Mouse (Mus musculus): ENCODE results near the gene Ctc1.
A peak's percentile ranks its signal among the peaks of the same experiment; 100 is the strongest.

The Ctc1 gene

GRCm38 (mm10) chr11:69050748-69051147, 35.0 kb downstream of the Ctc1 start:
- no peak for DNase-seq (ENCODE audit: low read depth)

DNA sequence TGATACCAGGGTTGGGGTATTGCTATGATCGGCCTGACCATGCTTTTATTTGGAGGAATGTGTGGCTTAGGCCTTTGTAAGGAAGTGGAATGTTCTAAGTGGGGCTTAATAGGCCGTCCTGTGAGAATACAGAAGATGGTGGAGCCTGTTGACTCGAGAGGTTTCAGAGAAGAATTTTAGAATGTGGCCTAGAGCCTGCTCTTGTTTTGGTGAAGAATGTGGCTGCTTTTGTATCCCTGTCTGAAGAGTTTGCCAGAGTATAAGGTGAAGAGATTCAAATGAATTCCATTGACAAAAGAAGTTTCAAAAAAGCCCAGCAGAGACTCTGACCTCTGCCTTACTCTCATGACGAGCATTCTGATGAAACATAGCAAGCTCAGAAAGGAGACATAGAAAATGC, 36.1 kb downstream of the Ctc1 start:
- DNase-seq (ENCODE audit: low read depth) = no peak

DNA sequence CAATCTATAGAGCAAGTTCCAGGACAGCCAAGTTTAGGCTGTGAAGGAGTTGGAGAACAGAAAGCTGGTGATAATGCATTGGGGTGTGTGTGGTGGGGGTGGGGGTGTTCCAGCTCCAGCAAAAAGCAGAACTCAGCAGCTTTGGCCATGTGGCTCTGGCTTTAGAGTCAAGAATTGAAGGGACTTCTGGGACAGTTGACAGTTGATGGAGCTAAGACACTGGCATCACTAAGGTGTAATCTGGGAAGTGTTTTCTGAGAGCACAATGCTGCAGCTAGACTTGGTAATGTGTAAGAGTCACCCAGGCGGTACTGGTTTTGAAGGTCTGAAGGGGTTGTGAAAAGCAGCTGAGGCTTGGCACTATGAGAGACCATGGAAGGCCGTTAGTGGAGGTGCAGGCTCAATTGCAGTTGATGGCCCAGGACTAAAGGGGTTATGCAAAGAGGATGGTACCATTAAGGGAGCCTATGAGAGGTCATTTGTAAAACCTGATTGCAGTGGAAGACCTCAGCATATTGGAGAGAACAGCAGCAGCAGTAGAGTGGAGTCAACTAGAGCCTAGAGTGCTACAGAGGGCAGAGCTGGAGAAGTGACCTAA, 37.2 kb downstream of the Ctc1 start:
- no peak for DNase-seq (ENCODE audit: low read depth)

- no peak for DNase-seq (ENCODE audit: low read depth)
Measured at GRCm38 (mm10) chr11:69053848-69054247, 38.1 kb downstream of the Ctc1 start.

DNA sequence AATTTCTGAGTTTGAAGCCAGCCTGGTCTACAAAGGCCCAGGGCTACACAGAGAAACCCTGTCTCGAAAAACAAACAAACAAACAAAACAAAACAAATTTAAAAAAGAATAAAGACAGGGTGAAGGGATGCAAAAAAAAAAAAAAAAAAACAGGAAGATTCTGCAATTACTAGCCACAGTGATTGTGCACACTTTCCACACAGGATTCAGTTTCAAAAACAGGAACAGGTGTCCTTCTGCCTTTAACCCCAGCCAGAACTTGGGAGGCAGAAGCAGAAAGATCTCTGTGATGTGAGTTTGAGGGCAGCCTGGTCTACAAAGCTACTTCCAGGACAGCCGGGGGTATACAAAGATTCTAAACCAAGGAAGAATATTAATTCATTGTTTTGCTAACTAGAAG, 42.6 kb downstream of the Ctc1 start:
- no peak for DNase-seq (ENCODE audit: low read depth)

DNA sequence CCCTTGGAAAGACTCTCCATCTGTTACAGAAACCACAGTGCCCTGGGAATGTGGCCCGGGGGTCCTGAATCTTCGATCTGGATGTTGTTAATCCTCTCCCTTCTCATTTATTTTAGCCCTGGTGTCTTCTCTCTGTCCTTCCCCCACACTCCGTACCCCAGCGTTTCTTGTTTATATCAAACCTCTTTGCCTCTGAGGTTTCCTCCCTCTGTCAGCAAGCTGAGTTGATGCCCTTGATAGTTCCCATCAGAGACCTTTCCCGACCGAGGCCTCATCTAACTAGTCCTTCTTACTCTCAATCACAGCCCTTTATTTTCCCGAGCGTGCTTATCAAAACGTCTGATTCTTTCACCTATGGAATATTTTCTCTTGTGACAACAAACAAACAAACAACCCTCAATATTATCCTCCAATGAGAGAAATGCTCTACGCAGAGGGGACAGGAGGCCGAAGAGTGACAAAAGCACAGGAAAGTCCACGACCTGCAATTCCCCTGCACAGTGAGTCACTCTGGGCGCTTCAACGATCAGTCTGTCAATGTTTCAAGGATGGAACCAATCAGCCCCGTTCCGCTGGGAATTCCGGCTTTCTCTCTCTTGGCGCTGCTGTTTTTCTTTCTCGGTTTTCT, 43.1 kb downstream of the Ctc1 start:
- no peak for DNase-seq (ENCODE audit: low read depth)

DNA sequence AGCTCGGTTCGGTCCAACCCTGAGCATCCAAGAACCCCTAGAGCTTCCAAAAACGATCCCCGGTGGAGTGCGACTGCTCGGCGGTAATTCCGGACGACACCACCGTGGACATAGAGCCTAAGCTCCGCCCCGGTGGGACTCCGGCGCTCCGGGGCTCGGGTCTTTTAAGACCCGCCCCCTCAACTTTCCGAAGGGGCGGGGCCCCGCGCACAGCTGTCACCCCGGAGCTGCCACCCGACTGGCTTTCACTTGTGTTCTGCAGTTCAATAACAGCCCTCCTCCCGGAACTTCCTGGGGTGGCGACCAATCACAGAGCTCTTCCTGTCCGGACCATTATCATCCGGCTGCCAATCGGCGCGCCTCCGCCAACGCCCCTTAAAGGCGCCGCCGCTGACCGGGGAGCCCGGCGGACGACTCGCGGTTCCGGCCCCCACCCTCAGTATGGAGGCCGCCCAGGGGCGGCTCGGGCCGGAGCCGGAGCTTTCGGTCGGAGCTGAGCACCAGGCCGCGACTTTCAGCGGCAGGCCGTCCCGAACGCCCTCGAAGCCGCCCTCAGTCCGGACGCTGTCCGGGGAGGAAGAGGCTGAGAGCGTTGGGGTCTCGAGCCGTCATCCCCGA, 43.8 kb downstream of the Ctc1 start, which contains the start of gene Borcs6:
Gene Borcs6 (plus strand): TSS at position 361 of the 618 bp plus-strand sequence.
- peak; percentile 95 for DNase-seq (ENCODE audit: low read depth)

DNA sequence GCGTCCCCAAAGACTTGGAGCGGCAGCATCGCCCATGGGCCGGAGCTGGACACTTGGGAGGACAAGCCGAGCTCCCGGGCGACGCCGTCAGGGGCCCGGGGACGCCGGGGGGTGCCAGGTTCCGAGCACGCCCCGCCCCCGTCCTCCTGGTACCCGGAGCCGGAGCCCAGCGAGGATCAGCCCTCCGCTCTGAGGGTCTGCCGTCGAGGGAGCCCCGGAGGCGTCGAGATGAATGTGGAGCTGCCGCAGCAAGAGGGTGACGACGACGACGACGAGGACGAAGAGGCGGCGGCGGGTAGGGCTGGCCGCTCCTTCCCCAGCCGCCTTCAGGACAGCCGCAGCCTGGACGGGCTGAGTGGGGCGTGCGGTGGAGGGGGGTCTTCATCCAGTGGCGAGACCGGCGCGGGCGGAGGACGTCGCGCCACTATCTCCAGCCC, 44.3 kb downstream of the Ctc1 start:
- no peak for DNase-seq (ENCODE audit: low read depth)

DNA sequence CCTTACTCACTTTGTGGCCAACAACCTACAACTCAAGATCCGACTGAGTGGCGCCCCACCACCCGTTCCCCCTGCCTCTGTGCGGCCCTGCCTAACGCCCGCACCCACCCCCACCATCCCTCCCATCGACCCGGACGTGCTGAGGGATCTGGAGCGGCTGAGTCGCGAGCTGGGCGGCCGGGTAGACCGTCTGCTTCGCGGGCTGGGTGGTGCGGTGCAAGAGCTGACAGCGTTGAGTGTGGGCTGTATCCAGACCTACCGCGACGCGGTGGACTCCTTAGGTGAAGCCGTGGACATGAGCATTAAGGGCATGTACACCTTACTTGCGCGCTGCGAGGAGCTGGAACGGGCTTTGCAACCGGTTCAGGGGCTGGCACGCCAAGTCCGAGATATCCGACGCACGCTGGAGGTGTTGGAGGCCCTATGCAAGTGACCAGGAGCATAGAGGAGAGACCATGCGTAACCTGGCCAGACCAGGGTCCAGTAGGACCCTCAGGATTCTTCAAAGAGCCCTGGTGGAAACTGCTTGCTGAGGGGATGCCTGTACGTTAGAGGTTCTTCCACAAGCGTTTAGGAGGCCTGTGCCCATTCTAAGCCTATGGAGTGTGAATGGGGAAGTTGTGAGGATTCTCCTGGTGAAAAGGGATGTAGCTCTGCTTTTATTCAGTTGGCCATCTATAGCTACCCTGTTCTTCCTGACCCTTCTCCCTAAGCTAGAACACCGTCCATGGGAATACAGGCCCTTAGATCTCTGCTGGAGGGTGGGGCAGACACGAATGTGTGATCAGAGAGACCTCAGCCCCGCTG, 44.9 kb downstream of the Ctc1 start:
- no peak for DNase-seq (ENCODE audit: low read depth)

DNA sequence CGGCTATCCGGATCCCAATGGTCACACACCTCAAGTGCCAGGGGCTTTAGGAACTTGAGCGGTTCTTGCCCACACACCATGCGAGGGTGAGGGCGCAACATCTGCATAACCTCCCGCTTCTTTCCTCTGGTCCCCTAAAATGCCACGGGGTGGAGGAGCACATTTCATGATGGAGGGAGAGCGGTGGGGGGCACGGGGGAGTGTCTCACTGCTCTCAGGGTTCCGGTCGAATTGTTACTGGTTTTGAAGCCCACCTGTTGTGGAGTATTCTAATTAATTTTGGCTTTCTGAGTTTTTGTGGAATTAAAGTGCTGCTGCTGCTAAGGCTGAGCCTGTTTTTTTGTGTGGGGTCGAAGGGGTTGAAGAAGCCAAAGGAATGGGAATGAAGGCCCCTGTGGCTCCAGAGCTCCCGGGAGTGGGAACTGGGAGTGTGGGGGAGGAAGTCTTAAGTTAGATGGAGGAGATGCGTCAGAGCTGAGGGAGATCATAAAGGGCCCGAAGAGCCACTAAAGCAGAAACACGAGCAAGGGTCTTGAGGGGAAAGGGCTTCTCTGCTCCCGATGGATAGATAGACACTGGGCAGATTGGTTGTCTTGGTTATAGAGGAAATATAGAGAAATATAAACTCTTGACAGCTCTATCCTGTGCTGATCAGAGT, 45.7 kb downstream of the Ctc1 start:
- DNase-seq (ENCODE audit: low read depth) = no peak

DNA sequence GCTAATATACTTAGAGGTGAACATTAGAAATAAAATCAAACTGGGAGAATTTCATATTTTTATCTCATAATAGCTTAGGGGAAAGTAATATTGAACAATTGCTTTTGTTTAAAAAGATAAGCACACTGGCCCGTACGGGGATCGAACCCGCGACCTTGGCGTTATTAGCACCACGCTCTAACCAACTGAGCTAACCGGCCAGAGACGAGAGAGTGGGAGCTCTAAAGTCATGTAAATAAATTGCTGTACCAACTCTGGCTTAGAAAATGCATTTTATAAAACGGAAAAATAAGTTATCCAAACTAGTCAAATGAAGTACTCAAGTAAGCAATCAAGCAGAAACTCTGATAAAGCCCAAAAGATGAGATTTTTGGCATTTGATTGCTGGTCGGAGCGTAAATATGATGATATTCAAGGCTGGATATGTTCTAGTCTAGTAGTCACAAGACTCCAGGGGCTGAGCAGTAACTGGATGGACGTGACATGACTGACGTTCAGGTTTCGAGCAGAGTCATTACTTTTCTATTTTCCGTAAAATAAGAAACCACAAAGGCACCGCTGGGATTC, 46.6 kb downstream of the Ctc1 start:
- no peak for DNase-seq (ENCODE audit: low read depth)

DNA sequence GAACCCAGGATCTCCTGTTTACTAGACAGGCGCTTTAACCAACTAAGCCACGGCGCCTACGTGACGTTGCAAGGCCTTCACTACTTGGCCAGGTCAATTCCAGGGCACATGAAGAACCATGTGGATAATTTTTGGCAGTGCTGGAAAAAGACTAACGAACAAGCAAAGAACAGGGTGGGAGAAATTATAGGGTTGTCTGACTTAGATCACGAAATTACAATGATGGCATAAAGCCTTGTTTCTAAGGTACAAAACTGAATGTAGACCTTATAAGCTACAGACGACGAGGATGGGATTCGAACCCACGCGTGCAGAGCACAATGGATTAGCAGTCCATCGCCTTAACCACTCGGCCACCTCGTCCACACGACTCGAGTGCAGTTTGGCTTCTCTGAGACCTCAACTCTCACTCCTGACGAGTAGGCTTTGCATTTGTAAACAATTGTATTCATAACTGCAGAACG, 47.1 kb downstream of the Ctc1 start:
- DNase-seq (ENCODE audit: low read depth) = peak; percentile 86

- DNase-seq (ENCODE audit: low read depth) = no peak
Measured at GRCm38 (mm10) chr11:69063413-69064201, 47.9 kb downstream of the Ctc1 start.

DNA sequence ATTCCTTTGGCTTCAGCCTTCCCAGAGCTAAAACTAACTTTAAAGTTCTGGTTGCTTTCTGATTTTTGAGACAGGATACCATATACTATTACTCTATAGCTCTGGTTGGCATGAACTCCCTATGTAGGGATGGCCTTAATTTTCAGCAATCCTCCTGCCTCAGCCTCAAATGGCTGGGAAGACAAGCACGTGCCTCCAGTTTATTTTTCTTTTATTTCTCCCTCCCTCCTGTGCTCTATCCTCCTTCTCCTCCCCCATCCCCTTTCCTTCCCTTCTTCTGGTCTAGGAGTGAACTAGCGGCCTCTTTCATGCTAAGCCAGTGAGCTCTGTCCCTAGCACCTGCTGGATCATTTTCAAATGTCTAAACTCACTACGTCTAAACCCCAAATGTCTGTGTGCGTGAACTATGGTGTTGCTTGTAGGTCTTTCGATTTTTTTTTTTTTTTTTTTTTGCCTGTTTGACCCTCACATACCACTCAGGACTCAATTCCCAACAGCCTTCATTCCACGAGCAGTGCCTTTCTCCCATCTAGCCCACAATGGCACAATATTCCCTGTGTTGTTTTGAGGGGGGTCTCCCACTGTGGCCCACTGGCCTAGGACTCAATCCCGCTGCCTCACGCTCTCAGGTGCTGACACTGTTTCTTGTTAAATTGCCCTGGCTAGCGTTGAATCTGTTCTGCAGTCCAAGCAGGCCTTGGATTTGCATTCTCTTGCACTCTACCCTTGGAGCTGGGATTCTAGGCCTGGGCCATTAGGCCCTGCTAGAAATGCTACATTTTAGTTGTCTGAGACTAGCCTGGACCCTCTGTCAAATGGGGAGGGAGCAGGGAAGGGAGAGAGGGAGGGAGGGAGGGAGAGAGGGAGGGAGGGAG, 48.8 kb downstream of the Ctc1 start:
- no peak for DNase-seq (ENCODE audit: low read depth)

- DNase-seq (ENCODE audit: low read depth) = no peak
Measured at GRCm38 (mm10) chr11:69065394-69065925, 49.7 kb downstream of the Ctc1 start.

GRCm38 (mm10) chr11:69066163-69066861, 50.6 kb downstream of the Ctc1 start:
- no peak for DNase-seq (ENCODE audit: low read depth)

GRCm38 (mm10) chr11:69066956-69067355, 51.2 kb downstream of the Ctc1 start:
- DNase-seq (ENCODE audit: low read depth) = peak; percentile 93

- DNase-seq (ENCODE audit: low read depth) = no peak
Measured at GRCm38 (mm10) chr11:69067601-69068000, 51.9 kb downstream of the Ctc1 start.

- no peak for DNase-seq (ENCODE audit: low read depth)
Measured at GRCm38 (mm10) chr11:69070093-69070492, 54.4 kb downstream of the Ctc1 start.
